Mouse (Mus musculus) heart, postnatal 25 days (tissue): ENCODE results near the gene Hexim1. TPM values are rescaled to one million over a fixed set of nuclear protein-coding genes. Genes with fewer than 3 reads are reported as not detected.

ENCODE experiments used
- DNase-seq: peaks from one replicate; pipeline ENCODE4 v3.0.0; 2022; ENCODE audit warnings: low spot score
- intact Hi-C: fragments of 180-260 bp; cut with DNase I; formaldehyde crosslinking; loops from one replicate; pipeline ENCODE4 v1.15.1; 2025
- total RNA-seq, 2 experiments: library from RNA; stranded (reverse); gene quantifications; 2 replicates each; pipeline ENCODE4 v1.2.3; 2021

Hexim1 gene
- total RNA-seq, 2 experiments from 2014 or later = 17.5 to 18.8 TPM

GRCm38 (mm10) chr11:103115163-103116007 is 646 bp upstream of the Hexim1 start:
- intact Hi-C loops = no loop called here

GRCm38 (mm10) chr11:103116959-103117590 is 1.0 kb downstream of the Hexim1 start:
- intact Hi-C loops = loop anchor here (1.0 kb wide), 1 partner anchor 42 kb away; no protein-coding TSS in a partner anchor
- DNase-seq = peak; percentile 71

More at GRCm38 (mm10) chr11:103115163-103116007, 646 bp upstream of the Hexim1 start:
- DNase-seq = peak; percentile 77

- intact Hi-C loops = loop anchor here (1.0 kb wide), 2 partner anchors 15 to 42 kb away; partner anchors contain the start of gene Hexim2
- DNase-seq = no peak
Measured at GRCm38 (mm10) chr11:103117591-103118009, 1.6 kb downstream of the Hexim1 start.

- intact Hi-C loops = loop anchor here (1.0 kb wide), 1 partner anchor 13 kb away; the partner anchor contains the start of gene Hexim2
- DNase-seq = no peak
Measured at GRCm38 (mm10) chr11:103118866-103119265, 2.8 kb downstream of the Hexim1 start.

GRCm38 (mm10) chr11:103119609-103120008 is 3.6 kb downstream of the Hexim1 start:
- no peak for DNase-seq
- intact Hi-C loops = no loop called here

- intact Hi-C loops = no loop called here
- DNase-seq = no peak
Measured at GRCm38 (mm10) chr11:103120315-103120714, 4.3 kb downstream of the Hexim1 start.

GRCm38 (mm10) chr11:103131701-103132575 is 15.9 kb downstream of the Hexim1 start, which contains the start of gene Hexim2:
Hexim2 (plus strand) TSS chr11:103132429.
- intact Hi-C loops = loop anchor here (1.0 kb wide), 1 partner anchor 14 kb away; no protein-coding TSS in a partner anchor
- DNase-seq = peak; percentile 55

GRCm38 (mm10) chr11:103132576-103133455 is 16.8 kb downstream of the Hexim1 start:
- DNase-seq = peak; percentile 99
- intact Hi-C loops = loop anchor here (1.0 kb wide), 1 partner anchor 15 kb away; no protein-coding TSS in a partner anchor

GRCm38 (mm10) chr11:103133456-103134185 is 17.6 kb downstream of the Hexim1 start:
- DNase-seq = no peak
- intact Hi-C loops = no loop called here

GRCm38 (mm10) chr11:103134221-103134620 is 18.2 kb downstream of the Hexim1 start:
- no peak for DNase-seq
- intact Hi-C loops = no loop called here

- intact Hi-C loops = no loop called here
- DNase-seq = no peak
Measured at GRCm38 (mm10) chr11:103136039-103136577, 20.1 kb downstream of the Hexim1 start.

GRCm38 (mm10) chr11:103139951-103140762 is 24.1 kb downstream of the Hexim1 start:
- intact Hi-C loops = no loop called here
- no peak for DNase-seq

GRCm38 (mm10) chr11:103140763-103141100 is 24.7 kb downstream of the Hexim1 start:
- DNase-seq = no peak
- intact Hi-C loops = no loop called here

- DNase-seq = peak; percentile 65
- intact Hi-C loops = no loop called here
Measured at GRCm38 (mm10) chr11:103141101-103141943, 25.3 kb downstream of the Hexim1 start.

- no peak for DNase-seq
- intact Hi-C loops = no loop called here
Measured at GRCm38 (mm10) chr11:103141944-103142255, 25.9 kb downstream of the Hexim1 start.

- intact Hi-C loops = no loop called here
- peak; percentile 34 for DNase-seq
Measured at GRCm38 (mm10) chr11:103142441-103143182, 26.6 kb downstream of the Hexim1 start.
